Mouse (Mus musculus) lung, postnatal 14 days (tissue): ENCODE data around the gene Pex19.

ENCODE experiments used
- DNase-seq: peaks from one replicate; pipeline ENCODE4 v3.0.0; 2021

The Pex19 gene

GRCm38 (mm10) chr1:172134072-172134471, 7.5 kb downstream of the Pex19 start:
- DNase-seq = no peak

GRCm38 (mm10) chr1:172140160-172140559, 13.6 kb downstream of the Pex19 start:
- no peak for DNase-seq

- no peak for DNase-seq
Observed at GRCm38 (mm10) chr1:172140825-172141224, 14.3 kb downstream of the Pex19 start.

GRCm38 (mm10) chr1:172141529-172141928, 15.0 kb downstream of the Pex19 start:
- DNase-seq = no peak

- DNase-seq = peak; percentile 70
Observed at GRCm38 (mm10) chr1:172143570-172143969, 17.0 kb downstream of the Pex19 start.

GRCm38 (mm10) chr1:172147835-172148278, 21.3 kb downstream of the Pex19 start, which contains the start of gene Dcaf8:
TSS of gene Dcaf8 (plus strand) at chr1:172148084.
- peak; percentile 97 for DNase-seq

GRCm38 (mm10) chr1:172148279-172148954, 21.9 kb downstream of the Pex19 start:
- DNase-seq = peak; percentile 44

GRCm38 (mm10) chr1:172148955-172149815, 22.6 kb downstream of the Pex19 start:
- DNase-seq = no peak

- DNase-seq = no peak
Observed at GRCm38 (mm10) chr1:172154536-172154935, 28.0 kb downstream of the Pex19 start.

GRCm38 (mm10) chr1:172155518-172155917, 29.0 kb downstream of the Pex19 start:
- no peak for DNase-seq

- DNase-seq = no peak
Observed at GRCm38 (mm10) chr1:172159970-172160369, 33.4 kb downstream of the Pex19 start.

- no peak for DNase-seq
Observed at GRCm38 (mm10) chr1:172160508-172160907, 34.0 kb downstream of the Pex19 start.

GRCm38 (mm10) chr1:172162009-172162408, 35.5 kb downstream of the Pex19 start:
- DNase-seq = peak; percentile 39

- DNase-seq = no peak
Observed at GRCm38 (mm10) chr1:172162959-172163358, 36.4 kb downstream of the Pex19 start.

GRCm38 (mm10) chr1:172167911-172168310, 41.4 kb downstream of the Pex19 start:
- DNase-seq = no peak

GRCm38 (mm10) chr1:172169809-172170208, 43.3 kb downstream of the Pex19 start:
- no peak for DNase-seq

- DNase-seq = no peak
Observed at GRCm38 (mm10) chr1:172172381-172172780, 45.8 kb downstream of the Pex19 start.

- no peak for DNase-seq
Observed at GRCm38 (mm10) chr1:172173181-172173580, 46.6 kb downstream of the Pex19 start.

- no peak for DNase-seq
Observed at GRCm38 (mm10) chr1:172177791-172178190, 51.2 kb downstream of the Pex19 start.

- DNase-seq = no peak
Observed at GRCm38 (mm10) chr1:172179102-172179501, 52.5 kb downstream of the Pex19 start.

GRCm38 (mm10) chr1:172180881-172181280, 54.3 kb downstream of the Pex19 start:
- no peak for DNase-seq

- DNase-seq = no peak
Observed at GRCm38 (mm10) chr1:172181777-172182176, 55.2 kb downstream of the Pex19 start.

GRCm38 (mm10) chr1:172183056-172183455, 56.5 kb downstream of the Pex19 start:
- no peak for DNase-seq

GRCm38 (mm10) chr1:172183915-172184314, 57.4 kb downstream of the Pex19 start:
- DNase-seq = no peak
